Mouse (Mus musculus): ENCODE measurements around the gene Hormad1.

- TF ChIP-seq CTCF (IDR thresholded peaks at IDR 0.05; ENCODE audit: borderline replicate concordance, insufficient read depth, low read length) (no peak), POLR2A (IDR thresholded peaks at IDR 0.05; ENCODE audit: low read depth, low read length) (no peak)
Observed at GRCm38 (mm10) chr3:95606096-95606495, 46.6 kb downstream of the Hormad1 start.
